Mouse (Mus musculus) kidney, embryonic 14.5 days (tissue): ENCODE measurements around the gene Ppt2. TPM values are rescaled to one million over a fixed set of nuclear protein-coding genes. Genes with fewer than 3 reads are reported as not detected.

Experiments
- ATAC-seq: fragments of 200-750 bp; cut with Nextera tagmentation; 2 replicates; pipeline ENCODE4 v1.8.0; 2017; ENCODE audit warnings: moderate number of reproducible peaks, mild to moderate bottlenecking, moderate TSS enrichment, moderate library complexity; ENCODE audit not compliant: low FRiP score, low TSS enrichment
- H3K27ac ChIP-seq: fragments of 300-500 bp; sonication (generic); 2 replicates; pipeline ENCODE4 v1.5.1; 2014; ENCODE audit warnings: low read depth, mild to moderate bottlenecking, low read length, moderate library complexity, mixed read lengths
- H3K27me3 ChIP-seq: fragments of 300-500 bp; sonication (generic); 2 replicates; pipeline ENCODE4 v1.6.1; 2014; ENCODE audit warnings: mild to moderate bottlenecking, low read length; ENCODE audit not compliant: control insufficient read depth, insufficient read depth
- H3K36me3 ChIP-seq: fragments of 300-500 bp; sonication (generic); 2 replicates; pipeline ENCODE4 v1.6.1; 2014; ENCODE audit warnings: low read length, mixed read lengths; ENCODE audit not compliant: control insufficient read depth, insufficient read depth
- H3K4me1 ChIP-seq: fragments of 300-500 bp; sonication (generic); 2 replicates; pipeline ENCODE4 v1.6.1; 2014; ENCODE audit warnings: low read length, mixed read lengths; ENCODE audit not compliant: control insufficient read depth, insufficient read depth
- H3K4me2 ChIP-seq: fragments of 300-500 bp; sonication (generic); replicated peaks from 2 replicates; pipeline ENCODE4 v1.6.1; 2014; ENCODE audit warnings: low read depth, mild to moderate bottlenecking, low read length
- H3K4me3 ChIP-seq: fragments of 300-500 bp; sonication (generic); 2 replicates; pipeline ENCODE4 v1.5.1; 2014; ENCODE audit warnings: mild to moderate bottlenecking, low read length
- H3K9ac ChIP-seq: fragments of 300-500 bp; sonication (generic); 2 replicates; pipeline ENCODE4 v1.6.1; 2014; ENCODE audit warnings: low read depth, mild to moderate bottlenecking, low read length, moderate library complexity
- H3K9me3 ChIP-seq: fragments of 300-500 bp; sonication (generic); 2 replicates; pipeline ENCODE4 v1.6.1; 2016; ENCODE audit warnings: low read length; ENCODE audit not compliant: control insufficient read depth
- WGBS: fragments of 180-500 bp; shearing (Covaris S2); extraction: QIAGEN DNeasy Blood & Tissue Kit; methylation state at CpG from one replicate; pipeline ENCODE4 v1.1.7; 2014; 5-methylcytosine and 5-hydroxymethylcytosine counted together
- polyA plus RNA-seq: library from polyadenylated mRNA; unstranded; fragments of >200 nt; fragmentation: Nextera tagmentation; extraction: Ambion mirVana; gene quantifications from 2 replicates; pipeline ENCODE4 v1.2.1, GENCODE M21; 2014

The Ppt2 gene
- polyA plus RNA-seq, 1 experiment from 2014 or later = 39.1 TPM

DNA sequence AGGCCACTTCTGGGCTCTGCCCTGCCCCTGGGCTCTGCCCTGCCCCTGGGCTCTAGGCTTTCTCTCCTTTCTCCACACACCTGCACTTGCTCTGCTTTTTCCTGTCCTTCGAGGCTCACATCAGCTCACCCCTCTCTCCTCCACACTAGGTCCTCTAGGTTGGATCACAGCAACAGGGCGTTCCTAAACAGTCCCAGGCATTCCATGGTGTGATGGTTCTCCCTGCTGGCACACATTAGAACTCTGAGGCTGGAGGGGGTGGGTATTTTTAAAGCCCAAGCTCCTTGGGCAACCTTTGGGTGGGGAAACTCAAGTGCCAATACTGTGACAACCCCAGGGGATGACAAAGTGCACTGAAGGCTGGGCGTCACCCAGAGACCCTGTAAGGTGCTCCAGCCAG is 9.1 kb upstream of the Ppt2 start:
- no peaks in the 10 kb centered on the region for H3K27me3 ChIP-seq
- no peak for ATAC-seq
- peaks cover 15% of the 10 kb centered on the region; the same call in 1 of the 2 replicates for H3K4me1 ChIP-seq
- no peaks in the 10 kb centered on the region for H3K36me3 ChIP-seq
- H3K9ac ChIP-seq = no peak overlapping the region
- no peaks in the 10 kb centered on the region for H3K9me3 ChIP-seq
- WGBS = 67% methylated on average over 3 of the region's 3 CpGs
- H3K4me2 ChIP-seq = no peak overlapping the region
- H3K27ac ChIP-seq = no peak overlapping the region
- no peak overlapping the region for H3K4me3 ChIP-seq

DNA sequence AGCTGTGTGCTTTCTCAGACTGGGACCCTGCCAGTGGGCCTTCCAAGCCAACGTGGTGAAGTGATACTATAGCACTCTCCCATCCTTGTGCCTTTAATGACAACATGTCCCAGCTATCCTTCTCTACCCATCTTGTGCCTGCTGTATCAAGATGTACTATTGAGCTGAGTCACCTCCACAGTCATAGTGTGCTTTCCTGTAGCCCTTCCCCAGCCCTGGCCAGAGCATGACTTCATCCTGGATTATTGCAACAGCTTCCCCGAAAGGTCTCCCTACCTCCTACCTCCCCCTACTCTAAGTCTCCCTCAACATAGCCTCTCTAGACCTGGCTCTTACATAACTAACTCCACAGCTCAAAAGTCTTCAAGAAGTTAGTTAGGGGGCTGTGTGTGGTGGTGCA is 7.4 kb upstream of the Ppt2 start:
- ATAC-seq = no peak
- peaks cover 11% of the 10 kb centered on the region for H3K27me3 ChIP-seq

DNA sequence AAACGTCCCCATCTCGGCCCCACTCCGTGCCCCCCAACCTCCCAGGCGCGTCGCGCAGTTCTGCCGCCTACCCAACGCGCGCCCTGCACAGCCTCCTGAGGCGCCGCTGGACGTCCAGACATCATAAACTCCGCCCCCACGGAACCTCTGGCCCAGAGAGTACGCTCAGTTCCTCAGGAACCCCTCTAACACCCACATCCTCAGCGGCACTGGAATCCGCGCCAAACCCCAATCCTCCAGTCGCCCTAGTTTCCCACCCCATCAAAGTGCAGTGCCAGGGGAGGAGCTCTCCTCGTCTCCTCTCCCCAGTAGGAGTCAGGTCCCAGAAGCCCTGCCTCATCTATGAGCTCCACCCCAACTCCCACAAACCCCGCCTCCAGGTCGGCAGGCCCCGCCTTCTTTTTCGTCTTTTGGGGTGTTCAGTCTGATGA is 4.0 kb upstream of the Ppt2 start:
- Histone ChIP-seq H3K4me1 (peaks cover 37% of the 10 kb centered on the region), H3K9me3 (no peaks in the 10 kb centered on the region), H3K36me3 (no peaks in the 10 kb centered on the region), H3K27ac (no peak overlapping the region), H3K4me2 (peak overlapping the region; percentile 56), H3K27me3 (peaks cover 22% of the 10 kb centered on the region), H3K4me3 (peak overlapping the region; percentile 36), H3K9ac (peak overlapping the region; percentile 42; the same call in 1 of the 2 replicates)
- ATAC-seq = peak; percentile 54
- WGBS = 2% methylated on average over 26 of the region's 26 CpGs

More for the DNA sequence above, 7.4 kb upstream of the Ppt2 start:
- H3K27ac ChIP-seq = no peak overlapping the region
- peaks cover 21% of the 10 kb centered on the region for H3K4me1 ChIP-seq
- 76% methylated on average over 2 of the region's 2 CpGs for WGBS
- no peaks in the 10 kb centered on the region for H3K36me3 ChIP-seq
- no peak overlapping the region for H3K4me2 ChIP-seq
- H3K9me3 ChIP-seq = no peaks in the 10 kb centered on the region
- no peak overlapping the region for H3K4me3 ChIP-seq
- no peak overlapping the region for H3K9ac ChIP-seq

DNA sequence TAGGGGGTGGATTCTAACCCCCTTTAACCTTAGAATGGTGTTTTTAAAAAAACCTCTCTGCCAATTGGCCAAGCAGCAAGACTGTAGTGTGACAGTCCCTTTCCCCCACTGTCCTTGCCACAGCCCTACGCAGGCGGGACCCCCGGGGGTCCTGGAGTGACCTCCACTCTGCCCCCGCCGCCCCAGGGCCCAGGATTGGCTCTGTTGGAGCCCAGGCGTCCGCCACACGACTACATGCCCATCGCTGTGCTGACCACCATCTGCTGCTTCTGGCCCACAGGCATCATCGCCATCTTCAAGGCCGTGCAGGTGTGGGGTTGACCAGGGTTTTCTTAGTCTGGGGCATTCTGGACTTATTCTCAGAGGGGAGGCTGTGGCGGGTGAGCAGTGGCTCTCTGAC is 3.3 kb upstream of the Ppt2 start:
- H3K27ac ChIP-seq = no peak overlapping the region
- ATAC-seq = no peak
- 8% methylated on average over 12 of the region's 12 CpGs for WGBS
- H3K9me3 ChIP-seq = no peaks in the 10 kb centered on the region
- H3K27me3 ChIP-seq = peaks cover 22% of the 10 kb centered on the region
- peak overlapping the region; percentile 42; the same call in 1 of the 2 replicates for H3K9ac ChIP-seq
- H3K4me1 ChIP-seq = peaks cover 37% of the 10 kb centered on the region
- peak overlapping the region; percentile 56 for H3K4me2 ChIP-seq
- no peaks in the 10 kb centered on the region for H3K36me3 ChIP-seq
- H3K4me3 ChIP-seq = peak overlapping the region; percentile 36

DNA sequence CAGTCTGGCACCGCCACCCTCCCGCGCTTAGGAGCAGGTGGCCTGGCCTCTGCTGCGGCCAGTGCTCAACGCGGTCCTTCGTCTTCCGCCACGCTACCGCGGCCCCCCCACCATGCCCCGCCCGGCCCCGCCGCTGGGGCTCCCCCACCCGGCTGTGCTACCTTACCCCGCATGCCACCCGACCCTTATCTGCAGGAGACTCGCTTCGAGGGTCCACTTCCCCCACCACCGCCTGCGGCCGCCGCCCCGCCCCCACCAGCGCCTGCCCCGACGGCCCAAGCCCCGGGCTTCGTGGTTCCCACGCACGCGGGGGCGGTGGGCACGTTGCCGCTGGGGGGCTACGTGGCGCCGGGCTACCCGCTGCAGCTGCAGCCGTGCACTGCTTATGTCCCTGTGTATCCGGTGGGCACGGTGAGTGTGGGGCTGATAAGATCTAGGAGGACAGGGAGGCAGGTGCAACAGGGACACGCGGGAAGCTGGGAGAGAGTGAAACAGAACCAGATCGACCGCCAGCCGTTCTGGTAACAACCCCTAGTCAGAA is 2.5 kb upstream of the Ppt2 start:
- peak overlapping the region; percentile 40 for H3K4me2 ChIP-seq
- peaks cover 22% of the 10 kb centered on the region for H3K27me3 ChIP-seq
- ATAC-seq = no peak
- WGBS = 3% methylated on average over 37 of the region's 48 CpGs
- no peaks in the 10 kb centered on the region for H3K36me3 ChIP-seq
- no peak overlapping the region for H3K27ac ChIP-seq
- no peaks in the 10 kb centered on the region for H3K9me3 ChIP-seq
- H3K4me3 ChIP-seq = peak overlapping the region; percentile 25
- peak overlapping the region; percentile 40; the same call in 1 of the 2 replicates for H3K9ac ChIP-seq
- H3K4me1 ChIP-seq = peaks cover 44% of the 10 kb centered on the region

DNA sequence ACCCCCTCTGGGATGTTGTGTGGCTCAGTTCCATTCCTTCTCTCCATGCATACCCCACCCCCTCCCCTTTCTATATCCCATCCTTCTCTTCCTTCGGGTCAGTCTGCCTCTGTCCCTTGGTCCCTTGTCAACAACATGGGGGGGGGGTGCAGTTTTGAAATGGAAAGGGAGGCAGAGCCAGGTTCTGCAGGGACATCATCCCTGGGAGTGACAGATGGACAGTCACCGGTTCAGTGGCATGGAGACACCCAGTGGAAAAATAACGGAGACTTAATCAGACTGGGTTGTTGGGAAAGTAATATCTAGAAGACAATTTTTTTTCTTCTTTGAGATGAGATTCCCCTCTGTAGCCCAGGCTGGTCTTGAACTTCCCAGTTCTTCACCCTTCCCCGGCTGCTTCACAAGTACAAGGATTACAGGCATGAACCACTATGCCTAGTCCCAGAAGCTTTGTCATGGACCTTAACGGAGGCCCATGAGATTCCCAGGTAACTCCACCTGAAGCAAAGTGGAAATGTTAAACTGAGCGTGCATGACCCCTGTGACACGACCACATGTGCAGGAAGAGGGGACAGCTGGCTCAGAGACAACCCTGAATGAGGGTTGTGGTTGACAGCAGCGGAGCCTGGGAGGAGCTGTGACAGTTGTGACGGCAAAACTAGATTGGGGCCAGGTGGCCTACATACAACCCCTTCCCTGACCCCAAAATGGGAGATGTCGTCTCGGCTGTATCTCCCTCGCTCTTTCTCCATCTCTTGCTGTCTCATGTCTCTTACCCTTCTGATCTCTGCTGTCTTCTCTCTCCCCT is 1.7 kb upstream of the Ppt2 start:
- H3K4me1 ChIP-seq = peaks cover 44% of the 10 kb centered on the region

DNA sequence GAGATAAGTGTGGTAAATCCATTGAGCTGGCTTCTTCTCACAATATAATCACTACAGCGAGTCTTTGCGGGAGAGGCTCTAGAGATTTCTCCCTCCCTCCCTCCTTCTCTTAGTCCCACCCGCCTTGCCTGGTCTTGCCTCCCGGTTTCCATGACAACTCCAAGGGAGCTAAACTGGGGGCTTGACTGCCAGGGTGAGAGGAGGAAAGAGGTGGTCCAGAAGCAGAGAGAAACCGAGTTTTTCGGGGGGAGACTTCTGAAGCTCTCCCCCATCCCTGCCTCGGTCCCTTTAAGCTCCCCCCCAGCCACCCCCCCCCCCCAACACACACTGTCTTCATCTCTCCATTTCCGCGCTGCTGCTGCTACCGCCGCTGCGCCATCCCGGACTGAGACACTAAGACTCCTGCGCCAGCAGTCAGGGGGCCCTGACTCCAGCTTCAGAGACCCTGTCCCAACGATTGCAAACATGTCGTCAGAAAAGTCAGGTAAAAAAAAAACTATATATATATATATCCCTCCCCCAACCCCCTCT is 976 bp upstream of the Ppt2 start, which contains the start of gene Prrt1:
Gene Prrt1, plus strand, starts transcription at position 313 of the 531 bp plus-strand sequence.
- H3K27ac ChIP-seq = peak within 1 kb of the TSS; percentile 96; the same call in 1 of the 2 replicates
- peak within 1 kb of the TSS; percentile 61 for H3K4me3 ChIP-seq
- H3K36me3 ChIP-seq = peaks cover 5% of the 10 kb centered on the region; the same call in 1 of the 2 replicates
- WGBS = 2% methylated on average over 16 of the region's 16 CpGs
- H3K4me1 ChIP-seq = peaks cover 44% of the 10 kb centered on the region
- H3K9ac ChIP-seq = peak within 1 kb of the TSS; percentile 75
- peak within 1 kb of the TSS; percentile 89 for H3K4me2 ChIP-seq
- no peak for ATAC-seq
- H3K27me3 ChIP-seq = peaks cover 22% of the 10 kb centered on the region
- H3K9me3 ChIP-seq = no peaks in the 10 kb centered on the region

More for the DNA sequence above, 1.7 kb upstream of the Ppt2 start:
- Histone ChIP-seq H3K27me3 (peaks cover 22% of the 10 kb centered on the region), H3K4me2 (peak overlapping the region; percentile 89; the same call in 1 of the 2 replicates), H3K27ac (no peak overlapping the region), H3K9ac (no peak overlapping the region), H3K4me3 (no peak overlapping the region; the same call in 1 of the 2 replicates), H3K36me3 (peaks cover 5% of the 10 kb centered on the region; the same call in 1 of the 2 replicates), H3K9me3 (no peaks in the 10 kb centered on the region)
- WGBS = 12% methylated on average over 12 of the region's 12 CpGs
- ATAC-seq = no peak

DNA sequence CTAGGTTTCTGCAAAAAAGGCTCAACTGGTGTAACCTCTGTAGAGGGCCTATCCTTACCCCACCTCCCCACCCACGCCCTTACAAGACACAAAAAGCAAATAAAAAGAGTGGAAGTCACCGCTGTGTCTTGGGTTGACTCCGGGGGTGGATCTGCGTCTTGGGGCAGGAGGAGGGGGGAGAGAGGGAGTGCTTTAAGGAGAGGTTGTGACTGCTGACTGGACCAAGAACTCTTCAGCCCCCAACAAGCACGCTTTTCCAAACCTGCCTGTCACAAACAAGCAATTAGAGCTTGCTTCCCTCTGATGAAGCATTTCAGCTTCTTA is 296 bp upstream of the Ppt2 start:
- Histone ChIP-seq H3K36me3 (peaks cover 5% of the 10 kb centered on the region; the same call in 1 of the 2 replicates), H3K9me3 (no peaks in the 10 kb centered on the region), H3K27ac (peak overlapping the region; percentile 96; the same call in 1 of the 2 replicates), H3K9ac (peak overlapping the region; percentile 75; the same call in 1 of the 2 replicates), H3K4me2 (peak overlapping the region; percentile 89), H3K27me3 (peaks cover 22% of the 10 kb centered on the region), H3K4me1 (peaks cover 44% of the 10 kb centered on the region), H3K4me3 (peak overlapping the region; percentile 61)
- no peak for ATAC-seq
- WGBS = 22% methylated on average over 5 of the region's 5 CpGs
